14 mouse cellular contexts compared by ENCODE assay signal in genomic region chr14:11934556-11934955, GRCm38 (mm10).
"Had no signal": no experiment of that assay in that cellular context is flagged by ENCODE, and none has a peak within 500 bp of the region (broad histone marks: within the 10 kb centered on the region; RNA-seq: fewer than 3 reads in every experiment).

No protein-coding gene starts in this region.

- H3K36me3 ChIP-seq: midbrain, embryonic 10.5 days; midbrain, embryonic 12.5 days; neural tube, embryonic 12.5 days; stomach, embryonic 15.5 days had no signal

- H3K4me3 ChIP-seq: midbrain, embryonic 10.5 days; midbrain, embryonic 12.5 days; myocyte; neural tube, embryonic 12.5 days; stomach, embryonic 15.5 days had no signal

- DNase-seq: lung, adult 18-20 months; lung, postnatal 10 days; lung, postnatal 4 days; midbrain, embryonic 14.5 days; right cerebral cortex, postnatal 14 days; thymus, adult 2 months; thymus, postnatal 25 days; thymus, postnatal 4 days had no signal

- H3K27me3 ChIP-seq: neural tube, embryonic 12.5 days; stomach, embryonic 15.5 days had no signal

- H3K4me1 ChIP-seq: midbrain, embryonic 12.5 days; neural tube, embryonic 12.5 days; stomach, embryonic 15.5 days had no signal

- H3K9me3 ChIP-seq: midbrain, embryonic 10.5 days; neural tube, embryonic 12.5 days; stomach, embryonic 15.5 days had no signal

- H3K27ac ChIP-seq: midbrain, embryonic 10.5 days; midbrain, embryonic 12.5 days; neural tube, embryonic 12.5 days; stomach, embryonic 15.5 days; stomach, postnatal 0 days had no signal
